Mouse (Mus musculus): Measurements from ENCODE around the gene Ctps2. TPM values are rescaled to one million over a fixed set of nuclear protein-coding genes. Genes with fewer than 3 reads are reported as not detected.

Gene Ctps2
- total and polyA plus RNA-seq, 2 experiments, result 4.2 to 15.5 TPM

- 78% methylated on average over 1 of the region's 1 CpGs for WGBS
- H3K27ac ChIP-seq (replicated peaks; ENCODE audit: insufficient read depth, low read depth, low read length), result no peak overlapping the region
- H3K4me3 ChIP-seq (ENCODE audit: insufficient read depth, low read depth, low read length), result no peak overlapping the region
- no peak overlapping the region for H3K9ac ChIP-seq (ENCODE audit: low read depth, low read length)
- H3K79me2 ChIP-seq (ENCODE audit: control insufficient read depth, insufficient read depth, low read length), result no peaks in the 10 kb centered on the region
- no peak for DNase-seq (ENCODE audit: extremely low read depth, low read depth, low spot score)
- no peaks in the 10 kb centered on the region for H3K27me3 ChIP-seq (ENCODE audit: control insufficient read depth, insufficient read depth, low read length)
- H3K36me3 ChIP-seq (ENCODE audit: control insufficient read depth, insufficient read depth, low read length), result no peaks in the 10 kb centered on the region
- no peaks in the 10 kb centered on the region for H3K4me1 ChIP-seq (ENCODE audit: control insufficient read depth, insufficient read depth, low read length)
- TF ChIP-seq POLR2A (IDR thresholded peaks at IDR 0.05; ENCODE audit: extremely low read depth, insufficient read depth, low read length), result no peak
- TF ChIP-seq CTCF (IDR thresholded peaks at IDR 0.05; ENCODE audit: low read depth, low read length), result no peak
These were observed 162.9 kb downstream of the Ctps2 start for GRCm38 (mm10) chrX:163063936-163064335.

Other genes starting within 250 kb of the Ctps2 start
- gene Rbbp7, start 140.8 kb upstream of the Ctps2 start, total RNA-seq (2014; rRNA removed), result 64.0 and 66.7 TPM in 2 replicates
- 23.5 and 25.4 TPM in 2 replicates for gene Rbbp7, start 140.8 kb upstream of the Ctps2 start, polyA plus RNA-seq (2012; rRNA removed)
- 18.0 and 20.0 TPM in 2 replicates for gene Txlng, start 71.8 kb upstream of the Ctps2 start, total RNA-seq (2014; rRNA removed)
- gene Txlng, start 71.8 kb upstream of the Ctps2 start, polyA plus RNA-seq (2012; rRNA removed), result 3.1 and 3.5 TPM in 2 replicates
- gene Syap1, start 12.8 kb upstream of the Ctps2 start, total RNA-seq (2014; rRNA removed), result 33.8 and 43.1 TPM in 2 replicates
- 7.2 and 9.6 TPM in 2 replicates for gene Syap1, start 12.8 kb upstream of the Ctps2 start, polyA plus RNA-seq (2012; rRNA removed)
- 0.94 and 1.0 TPM in 2 replicates for gene S100g, start 63.4 kb downstream of the Ctps2 start, total RNA-seq (2014; rRNA removed)
- gene S100g, start 63.4 kb downstream of the Ctps2 start, polyA plus RNA-seq (2012; rRNA removed), result not detected in 2 replicates

Data from liver, adult 2 months (tissue).